Mouse (Mus musculus): Measurements from ENCODE around the gene Slfn9.
"Not testable (repeated sequence)": the region's sequence is repeated elsewhere in the genome, so short reads cannot be mapped to it uniquely, and the experiment has no call there.

Slfn9 gene

GRCm38 (mm10) chr11:82991469-82992166 is at the start of gene Slfn9:
Gene Slfn9 (minus strand): TSS chr11:82991830.
- DNase-seq (ENCODE audit: low spot score in 2 of 2): peak in 1 of 2 experiments; percentile 19

DNA sequence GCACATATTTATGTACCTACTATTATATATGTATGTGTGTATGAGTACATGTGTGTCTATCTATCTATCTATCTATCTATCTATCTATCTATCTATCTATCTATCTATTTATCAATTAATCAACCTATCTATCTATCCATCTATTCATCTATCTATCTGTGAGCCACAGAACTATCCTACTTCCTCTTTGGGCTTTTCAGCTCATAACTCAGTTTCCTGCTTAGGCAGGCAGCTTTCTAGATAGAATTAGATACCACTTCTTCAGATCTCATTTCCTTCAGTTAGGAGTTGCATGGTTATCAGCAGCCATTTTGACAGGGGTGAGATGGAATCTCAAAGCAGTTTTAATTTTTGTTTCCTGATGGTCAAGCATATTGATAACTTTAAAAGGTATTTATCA is 49.4 kb upstream of the Slfn9 start:
- DNase-seq (ENCODE audit: low spot score in 2 of 2): no peak

DNA sequence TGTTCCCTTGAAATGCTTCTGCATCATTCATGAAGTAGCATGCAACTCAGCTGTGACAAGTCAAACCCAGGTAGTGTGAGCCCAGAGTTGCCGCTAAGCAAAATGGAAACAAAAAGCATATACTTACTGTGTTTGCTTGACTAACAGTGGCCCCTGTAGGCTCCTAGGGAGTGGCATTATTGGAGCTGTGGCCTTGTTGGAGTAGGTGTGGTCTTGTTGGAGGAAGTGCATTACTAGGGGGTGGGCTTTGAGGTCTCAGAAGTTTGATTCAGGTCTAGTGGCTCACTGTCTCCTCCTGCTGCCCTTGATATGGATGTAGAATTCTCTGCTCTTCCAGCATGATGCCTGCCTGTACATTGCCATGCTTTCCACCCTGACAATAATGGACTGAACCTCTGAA is 48.7 kb upstream of the Slfn9 start:
- DNase-seq (ENCODE audit: low spot score in 2 of 2): peak; percentile 37 to 51

DNA sequence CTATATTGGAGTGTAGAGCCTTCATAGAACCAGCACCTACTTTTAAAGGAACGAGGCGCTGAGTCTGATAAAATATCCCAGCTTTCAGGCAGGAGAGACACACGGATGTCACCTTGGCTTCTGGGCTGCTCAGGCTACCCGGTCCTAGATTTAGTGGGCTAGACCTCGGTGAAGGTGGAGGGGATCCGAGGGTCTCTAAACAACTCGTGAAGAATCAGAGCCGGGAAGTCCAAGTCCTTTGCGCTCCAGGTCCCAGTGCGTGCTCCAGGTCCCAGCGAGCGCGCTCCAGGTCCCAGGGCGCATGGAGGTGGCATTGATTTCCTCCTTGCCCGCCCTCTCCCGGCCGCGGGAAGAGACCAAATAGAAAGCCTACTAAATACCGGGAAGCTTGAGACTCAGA is 48.2 kb upstream of the Slfn9 start:
- no peak for DNase-seq (ENCODE audit: low spot score in 2 of 2)

- no peak for DNase-seq (ENCODE audit: low spot score in 2 of 2)
Measured at GRCm38 (mm10) chr11:83039156-83039555, 47.5 kb upstream of the Slfn9 start.

GRCm38 (mm10) chr11:83038686-83039085 is 47.1 kb upstream of the Slfn9 start:
- not testable (repeated sequence) for DNase-seq (ENCODE audit: low spot score in 2 of 2)

DNA sequence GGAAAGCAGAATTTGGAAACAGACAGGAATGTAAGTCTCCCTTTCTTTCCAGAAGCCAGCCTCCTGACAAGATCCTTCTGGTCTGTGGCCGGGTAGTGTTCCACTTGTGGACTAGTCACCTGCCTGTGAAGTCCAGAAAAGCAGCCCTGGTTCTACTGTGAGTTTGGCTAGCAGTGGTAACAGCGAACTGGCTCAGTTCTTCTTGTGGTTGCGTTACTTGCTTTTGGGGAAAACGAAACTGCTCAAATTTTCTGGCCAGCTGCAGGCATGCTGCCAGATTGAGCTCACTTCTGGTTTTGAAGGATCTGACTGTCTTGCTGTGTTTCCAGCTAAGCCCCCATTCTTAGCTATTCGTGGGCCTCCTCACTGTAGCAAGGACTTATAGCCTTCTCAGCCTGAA is 29.0 kb upstream of the Slfn9 start, which contains the start of gene Slfn8:
Gene Slfn8 (minus strand): TSS at position 190 of the 400 bp plus-strand sequence.
- DNase-seq (ENCODE audit: low spot score in 2 of 2): peak; percentile 39 to 40

GRCm38 (mm10) chr11:83019561-83020519 is 28.2 kb upstream of the Slfn9 start:
- DNase-seq (ENCODE audit: low spot score in 2 of 2): not testable (repeated sequence)

DNA sequence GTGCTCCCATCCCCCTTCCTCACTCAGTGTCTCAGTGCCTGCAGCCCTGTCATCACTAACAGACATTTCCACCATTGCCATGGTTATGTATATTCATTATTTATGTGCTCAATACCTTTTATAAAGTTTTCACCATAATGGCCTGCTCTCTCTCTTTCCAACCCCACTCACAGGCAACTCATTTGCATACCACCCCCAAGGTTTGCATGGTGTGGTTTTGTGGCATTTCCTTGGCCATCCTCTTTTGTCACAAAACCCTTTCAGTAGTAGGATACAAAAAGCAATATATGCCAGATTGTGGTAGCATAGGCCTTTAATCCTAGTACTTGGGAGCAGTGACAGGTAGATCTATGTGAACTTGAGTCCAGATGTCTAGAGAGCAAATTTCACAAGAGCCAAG is 24.5 kb upstream of the Slfn9 start:
- no peak for DNase-seq (ENCODE audit: low spot score in 2 of 2)

DNA sequence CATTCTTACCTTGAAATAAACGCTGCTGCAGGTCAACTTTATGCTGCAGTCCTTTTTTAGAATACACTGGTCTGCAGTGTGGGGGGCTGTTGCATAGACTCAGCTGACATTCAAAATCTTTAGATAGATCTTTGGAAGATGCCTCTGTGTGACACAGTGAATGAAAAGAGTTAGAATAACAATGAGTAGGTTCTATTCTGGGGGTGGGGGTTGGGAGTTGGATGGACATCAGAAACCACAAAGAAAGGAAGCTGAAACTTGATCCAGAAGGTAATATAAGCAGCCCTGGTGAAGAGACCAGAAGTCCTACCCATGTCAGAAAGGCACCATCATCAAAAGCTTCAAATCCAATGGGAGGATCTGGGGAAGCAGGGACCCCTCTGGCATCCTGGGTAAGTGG is 21.7 kb upstream of the Slfn9 start:
- no peak for DNase-seq (ENCODE audit: low spot score in 2 of 2)

GRCm38 (mm10) chr11:82990612-82991385 is 831 bp downstream of the Slfn9 start:
- peak; percentile 22 for DNase-seq (ENCODE audit: low spot score in 2 of 2)

GRCm38 (mm10) chr11:82989357-82989756 is 2.3 kb downstream of the Slfn9 start:
- no peak for DNase-seq (ENCODE audit: low spot score in 2 of 2)

DNA sequence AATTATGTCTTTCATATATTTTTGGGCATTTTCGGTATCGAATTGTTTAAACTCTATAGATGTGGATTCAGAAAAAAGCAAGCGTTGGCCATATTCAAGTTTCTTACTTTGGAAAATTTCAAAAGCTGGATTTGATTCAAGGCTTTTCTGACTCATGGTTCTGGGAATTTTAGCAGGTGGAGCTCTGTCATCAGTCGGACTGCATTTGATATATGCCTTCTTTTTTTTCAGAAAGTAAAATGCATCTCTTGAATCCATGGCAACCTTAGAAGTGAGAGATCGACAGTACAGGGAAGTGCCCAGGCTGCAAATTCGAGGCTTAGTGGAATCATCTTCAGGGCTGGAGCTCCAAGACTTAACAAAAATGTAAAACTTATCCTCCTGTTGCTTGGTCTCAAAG is 4.0 kb downstream of the Slfn9 start:
- no peak for DNase-seq (ENCODE audit: low spot score in 2 of 2)

DNA sequence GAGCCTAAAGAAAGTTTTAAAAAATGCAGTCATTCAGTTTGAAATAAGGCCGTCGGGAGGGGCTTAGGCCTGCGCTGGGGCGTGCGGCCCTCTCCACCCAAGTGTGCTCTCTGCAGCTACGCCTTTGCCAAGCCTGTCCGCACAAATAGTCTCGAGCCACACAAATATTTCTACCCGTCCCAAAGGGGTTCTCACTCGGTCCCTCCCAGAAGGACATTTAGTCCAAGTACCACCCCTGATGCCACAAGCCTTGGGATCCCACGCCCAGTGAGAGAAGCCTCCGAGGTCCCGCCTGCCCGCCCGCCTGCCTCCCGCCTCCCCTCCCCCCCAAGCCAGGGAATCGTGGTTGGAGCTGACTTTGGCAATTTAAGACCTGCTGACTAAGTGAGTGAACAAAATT is 8.4 kb downstream of the Slfn9 start:
- no peak for DNase-seq (ENCODE audit: low spot score in 2 of 2)

GRCm38 (mm10) chr11:82982409-82982808 is 9.2 kb downstream of the Slfn9 start:
- DNase-seq (ENCODE audit: low spot score in 2 of 2): not testable (repeated sequence)

DNA sequence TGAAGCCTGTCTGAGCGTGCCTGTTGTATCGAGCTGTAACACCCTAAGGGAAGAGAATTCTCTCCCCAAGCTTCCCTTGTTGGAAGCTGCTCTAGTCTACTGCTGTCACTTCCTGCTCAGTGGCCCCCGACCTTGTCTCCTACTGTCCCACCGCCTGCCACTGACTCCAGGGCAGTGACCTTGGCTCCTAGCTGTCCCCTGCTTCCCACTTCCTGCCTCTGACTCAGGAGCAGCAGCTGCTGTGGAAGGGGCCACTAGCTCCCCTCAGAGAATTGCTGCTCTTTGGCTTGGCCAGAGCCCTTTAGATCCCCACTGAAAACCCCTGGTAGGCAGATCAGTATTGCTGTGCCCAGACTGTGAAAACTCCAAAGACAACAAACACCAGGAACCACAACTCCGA is 17.7 kb downstream of the Slfn9 start:
- no peak for DNase-seq (ENCODE audit: low spot score in 2 of 2)

GRCm38 (mm10) chr11:82971590-82971974 is 20.0 kb downstream of the Slfn9 start:
- DNase-seq (ENCODE audit: low spot score in 2 of 2): no peak

DNA sequence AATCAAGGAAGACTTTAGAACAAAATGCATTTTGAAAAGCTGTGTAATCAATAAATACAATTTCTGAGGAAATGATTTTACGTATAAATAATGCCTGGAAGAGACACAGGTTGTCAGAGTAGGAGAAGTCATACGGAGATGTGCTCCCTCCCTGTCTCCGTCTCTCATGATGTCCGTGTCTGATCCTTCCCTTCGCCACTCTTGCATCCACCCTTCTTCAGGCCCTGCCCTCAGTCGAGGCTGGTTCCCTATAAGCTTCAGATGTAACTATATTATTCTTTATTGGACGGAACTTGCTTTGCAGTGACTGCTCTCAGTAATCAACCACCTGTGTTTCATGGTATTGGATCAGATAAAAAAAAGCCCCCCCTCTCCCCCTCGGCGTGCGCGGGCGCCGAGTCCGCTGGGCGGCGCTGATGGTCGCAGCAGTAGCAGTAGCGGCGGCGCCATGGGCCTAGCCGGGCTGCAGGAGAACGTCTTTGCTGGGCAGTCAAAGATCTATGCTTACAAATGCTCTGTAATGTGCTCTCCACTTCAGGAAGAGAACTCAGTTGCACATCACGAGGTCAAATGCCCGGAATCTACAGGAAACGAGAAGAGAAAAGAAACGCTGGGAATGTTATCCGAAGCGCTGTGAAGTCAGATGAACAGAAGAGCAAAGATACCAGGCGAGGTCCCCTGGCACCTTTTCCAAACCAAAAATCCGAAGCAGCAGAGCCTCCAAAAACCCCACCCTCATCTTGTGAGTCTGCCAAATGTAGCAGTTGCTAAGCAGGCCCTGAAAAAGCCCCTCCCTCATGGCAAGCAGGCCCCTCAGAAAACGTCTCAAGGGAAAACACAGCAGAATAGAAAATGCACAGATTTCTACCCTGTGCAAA is 20.7 kb downstream of the Slfn9 start:
- peak in 1 of 2 experiments; percentile 18 for DNase-seq (ENCODE audit: low spot score in 2 of 2)

DNA sequence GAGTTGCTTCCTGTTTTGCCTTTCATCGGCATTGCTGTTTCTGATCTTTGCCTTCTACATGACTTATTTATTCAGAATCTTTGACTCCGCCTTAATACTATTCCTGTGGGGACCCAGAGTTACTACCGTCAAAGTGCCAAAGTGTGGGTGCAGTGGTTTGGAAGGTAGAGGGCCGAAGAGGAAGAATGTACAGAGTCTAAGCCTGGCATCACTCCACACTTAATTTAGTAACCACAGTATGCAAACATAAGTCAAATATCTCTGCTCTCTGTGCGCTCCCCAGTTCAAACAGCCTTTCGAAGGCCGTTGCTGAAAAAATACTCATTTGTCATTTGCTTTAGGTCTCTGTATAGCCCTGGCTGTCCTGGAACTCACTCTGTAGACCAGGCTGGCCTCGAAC is 29.4 kb downstream of the Slfn9 start:
- DNase-seq (ENCODE audit: low spot score in 2 of 2): no peak

DNA sequence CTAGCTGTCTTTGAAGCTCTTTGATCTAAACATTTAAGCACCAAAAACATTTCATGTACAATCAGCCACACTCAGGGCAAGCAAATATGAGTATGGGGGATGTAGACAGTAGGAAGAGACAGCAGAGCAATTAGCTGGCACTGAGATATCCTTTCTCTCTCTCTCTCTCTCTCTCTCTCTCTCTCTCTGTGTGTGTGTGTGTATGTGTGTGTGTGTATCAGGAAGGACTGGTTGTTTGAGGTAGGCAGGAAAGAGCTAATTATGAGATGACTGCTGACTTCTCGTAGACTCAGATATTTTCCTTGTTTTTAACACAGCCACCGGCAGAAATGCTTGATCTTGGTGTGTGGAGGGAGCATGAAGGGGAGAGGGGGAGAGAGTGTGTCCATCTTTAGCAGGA is 29.9 kb downstream of the Slfn9 start:
- DNase-seq (ENCODE audit: low spot score in 2 of 2): no peak

- peak; percentile 37 to 48 for DNase-seq (ENCODE audit: low spot score in 2 of 2)
Measured at GRCm38 (mm10) chr11:82959613-82960012, 32.0 kb downstream of the Slfn9 start.
